Mouse (Mus musculus) kidney, embryonic 14.5 days (tissue): ENCODE data around the gene Folr2. TPM values are rescaled to one million over a fixed set of nuclear protein-coding genes. Genes with fewer than 3 reads are reported as not detected.

Source experiments
- ATAC-seq: fragments of 200-750 bp; cut with Nextera tagmentation; 2 replicates; pipeline ENCODE4 v1.8.0; 2017; ENCODE audit warnings: moderate number of reproducible peaks, mild to moderate bottlenecking, moderate TSS enrichment, moderate library complexity; ENCODE audit not compliant: low FRiP score, low TSS enrichment
- H3K27ac ChIP-seq: fragments of 300-500 bp; sonication (generic); 2 replicates; pipeline ENCODE4 v1.5.1; 2014; ENCODE audit warnings: low read depth, mild to moderate bottlenecking, low read length, moderate library complexity, mixed read lengths
- H3K27me3 ChIP-seq: fragments of 300-500 bp; sonication (generic); 2 replicates; pipeline ENCODE4 v1.6.1; 2014; ENCODE audit warnings: mild to moderate bottlenecking, low read length; ENCODE audit not compliant: control insufficient read depth, insufficient read depth
- H3K36me3 ChIP-seq: fragments of 300-500 bp; sonication (generic); 2 replicates; pipeline ENCODE4 v1.6.1; 2014; ENCODE audit warnings: low read length, mixed read lengths; ENCODE audit not compliant: control insufficient read depth, insufficient read depth
- H3K4me1 ChIP-seq: fragments of 300-500 bp; sonication (generic); 2 replicates; pipeline ENCODE4 v1.6.1; 2014; ENCODE audit warnings: low read length, mixed read lengths; ENCODE audit not compliant: control insufficient read depth, insufficient read depth
- H3K4me2 ChIP-seq: fragments of 300-500 bp; sonication (generic); replicated peaks from 2 replicates; pipeline ENCODE4 v1.6.1; 2014; ENCODE audit warnings: low read depth, mild to moderate bottlenecking, low read length
- H3K4me3 ChIP-seq: fragments of 300-500 bp; sonication (generic); 2 replicates; pipeline ENCODE4 v1.5.1; 2014; ENCODE audit warnings: mild to moderate bottlenecking, low read length
- H3K9ac ChIP-seq: fragments of 300-500 bp; sonication (generic); 2 replicates; pipeline ENCODE4 v1.6.1; 2014; ENCODE audit warnings: low read depth, mild to moderate bottlenecking, low read length, moderate library complexity
- H3K9me3 ChIP-seq: fragments of 300-500 bp; sonication (generic); 2 replicates; pipeline ENCODE4 v1.6.1; 2016; ENCODE audit warnings: low read length; ENCODE audit not compliant: control insufficient read depth
- WGBS: fragments of 180-500 bp; shearing (Covaris S2); extraction: QIAGEN DNeasy Blood & Tissue Kit; methylation state at CpG from one replicate; pipeline ENCODE4 v1.1.7; 2014; 5-methylcytosine and 5-hydroxymethylcytosine counted together
- polyA plus RNA-seq: library from polyadenylated mRNA; unstranded; fragments of >200 nt; fragmentation: Nextera tagmentation; extraction: Ambion mirVana; gene quantifications from 2 replicates; pipeline ENCODE4 v1.2.1, GENCODE M21; 2014

The Folr2 gene
- polyA plus RNA-seq, 1 experiment from 2014 or later, result 1.6 TPM

GRCm38 (mm10) chr7:101834903-101835302 is 22.1 kb downstream of the Folr2 start:
- H3K4me2 ChIP-seq, result peak overlapping the region; percentile 64
- WGBS, result 64% methylated on average over 3 of the region's 3 CpGs
- no peak for ATAC-seq
- H3K9me3 ChIP-seq, result no peaks in the 10 kb centered on the region
- peak overlapping the region; percentile 83; the same call in 1 of the 2 replicates for H3K4me3 ChIP-seq
- H3K27ac ChIP-seq, result no peak overlapping the region
- H3K9ac ChIP-seq, result no peak overlapping the region
- H3K4me1 ChIP-seq, result peaks cover 17% of the 10 kb centered on the region; the same call in 1 of the 2 replicates
- H3K27me3 ChIP-seq, result no peaks in the 10 kb centered on the region
- H3K36me3 ChIP-seq, result peaks cover 44% of the 10 kb centered on the region

GRCm38 (mm10) chr7:101833916-101834584 is 22.9 kb downstream of the Folr2 start:
- Histone ChIP-seq H3K4me3 (no peak overlapping the region), H3K36me3 (peaks cover 52% of the 10 kb centered on the region), H3K9ac (no peak overlapping the region), H3K27me3 (no peaks in the 10 kb centered on the region), H3K9me3 (no peaks in the 10 kb centered on the region), H3K27ac (no peak overlapping the region), H3K4me1 (peaks cover 14% of the 10 kb centered on the region; the same call in 1 of the 2 replicates), H3K4me2 (no peak overlapping the region)
- whole genome bisulfite sequencing, result 54% methylated on average over 3 of the region's 3 CpGs
- no peak for ATAC-seq

- no peak overlapping the region for H3K9ac ChIP-seq
- H3K36me3 ChIP-seq, result peaks cover 59% of the 10 kb centered on the region
- no peak overlapping the region for H3K4me2 ChIP-seq
- no peaks in the 10 kb centered on the region for H3K27me3 ChIP-seq
- no peaks in the 10 kb centered on the region for H3K9me3 ChIP-seq
- H3K27ac ChIP-seq, result no peak overlapping the region
- no peak for ATAC-seq
- peaks cover 10% of the 10 kb centered on the region; the same call in 1 of the 2 replicates for H3K4me1 ChIP-seq
- H3K4me3 ChIP-seq, result no peak overlapping the region
- 76% methylated on average over 5 of the region's 5 CpGs for WGBS
These were observed 23.6 kb downstream of the Folr2 start for GRCm38 (mm10) chr7:101833352-101833751.

- ATAC-seq, result no peak
- Histone ChIP-seq H3K4me3 (no peak overlapping the region), H3K4me2 (no peak overlapping the region), H3K27ac (no peak overlapping the region), H3K36me3 (peaks cover 69% of the 10 kb centered on the region), H3K9ac (no peak overlapping the region), H3K27me3 (no peaks in the 10 kb centered on the region), H3K4me1 (peaks cover 10% of the 10 kb centered on the region; the same call in 1 of the 2 replicates), H3K9me3 (no peaks in the 10 kb centered on the region)
- 94% methylated on average over 4 of the region's 4 CpGs for WGBS
These were observed 24.6 kb downstream of the Folr2 start for GRCm38 (mm10) chr7:101832372-101832771.

- no peaks in the 10 kb centered on the region for H3K27me3 ChIP-seq
- no peak overlapping the region for H3K4me3 ChIP-seq
- no peak for ATAC-seq
- H3K4me1 ChIP-seq, result peaks cover 10% of the 10 kb centered on the region; the same call in 1 of the 2 replicates
- no peaks in the 10 kb centered on the region for H3K9me3 ChIP-seq
- H3K4me2 ChIP-seq, result no peak overlapping the region
- H3K36me3 ChIP-seq, result peaks cover 78% of the 10 kb centered on the region
- no peak overlapping the region for H3K9ac ChIP-seq
- H3K27ac ChIP-seq, result no peak overlapping the region
- 94% methylated on average over 8 of the region's 8 CpGs for WGBS
These were observed 25.6 kb downstream of the Folr2 start for GRCm38 (mm10) chr7:101831437-101831836.

- Histone ChIP-seq H3K4me2 (no peak overlapping the region), H3K9me3 (no peaks in the 10 kb centered on the region), H3K27ac (no peak overlapping the region), H3K36me3 (peaks cover 89% of the 10 kb centered on the region), H3K27me3 (no peaks in the 10 kb centered on the region), H3K4me3 (no peak overlapping the region), H3K4me1 (peaks cover 9% of the 10 kb centered on the region; the same call in 1 of the 2 replicates), H3K9ac (no peak overlapping the region)
- whole genome bisulfite sequencing, result 95% methylated on average over 3 of the region's 3 CpGs
- no peak for ATAC-seq
These were observed 26.6 kb downstream of the Folr2 start for GRCm38 (mm10) chr7:101830373-101830772.

- Histone ChIP-seq H3K36me3 (peaks cover 62% of the 10 kb centered on the region), H3K4me2 (no peak overlapping the region), H3K4me3 (no peak overlapping the region), H3K9me3 (no peaks in the 10 kb centered on the region), H3K27ac (no peak overlapping the region), H3K9ac (no peak overlapping the region), H3K4me1 (peaks cover 26% of the 10 kb centered on the region), H3K27me3 (peaks cover 35% of the 10 kb centered on the region)
- ATAC-seq, result no peak
- WGBS, result 80% methylated on average over 18 of the region's 18 CpGs
These were observed 33.0 kb downstream of the Folr2 start for GRCm38 (mm10) chr7:101823758-101824630.

- peaks cover 53% of the 10 kb centered on the region for H3K36me3 ChIP-seq
These were observed 33.9 kb downstream of the Folr2 start for GRCm38 (mm10) chr7:101822836-101823757.

More at GRCm38 (mm10) chr7:101822836-101823757, 33.9 kb downstream of the Folr2 start:
- no peaks in the 10 kb centered on the region for H3K9me3 ChIP-seq
- H3K4me3 ChIP-seq, result no peak overlapping the region
- ATAC-seq, result peak; percentile 7; the same call in 1 of the 2 replicates
- WGBS, result 25% methylated on average over 32 of the region's 32 CpGs
- H3K9ac ChIP-seq, result no peak overlapping the region
- peaks cover 28% of the 10 kb centered on the region for H3K4me1 ChIP-seq
- H3K4me2 ChIP-seq, result peak overlapping the region; percentile 89; the same call in 1 of the 2 replicates
- H3K27me3 ChIP-seq, result peaks cover 44% of the 10 kb centered on the region
- no peak overlapping the region for H3K27ac ChIP-seq
